Mouse (Mus musculus): ENCODE data around the gene Cdc42se1. TPM values are rescaled to one million over a fixed set of nuclear protein-coding genes. Genes with fewer than 3 reads are reported as not detected.

Gene Cdc42se1
- polyA plus RNA-seq, 1 experiment from 2014 or later: 91.1 TPM

GRCm38 (mm10) chr3:95267855-95268254, 39.3 kb downstream of the Cdc42se1 start:
- H3K27me3 ChIP-seq (replicated peaks; ENCODE audit: low read depth, poor library complexity, severe bottlenecking): no peaks in the 10 kb centered on the region
- peaks cover 65% of the 10 kb centered on the region for H3K36me3 ChIP-seq (replicated peaks)
- H3K9me3 ChIP-seq: no peaks in the 10 kb centered on the region
- no peak overlapping the region for H3K27ac ChIP-seq (replicated peaks)
- DNase-seq (ENCODE audit: low spot score): no peak
- H3K4me3 ChIP-seq: no peak overlapping the region
- H3K4me1 ChIP-seq: peaks cover 6% of the 10 kb centered on the region

DNA sequence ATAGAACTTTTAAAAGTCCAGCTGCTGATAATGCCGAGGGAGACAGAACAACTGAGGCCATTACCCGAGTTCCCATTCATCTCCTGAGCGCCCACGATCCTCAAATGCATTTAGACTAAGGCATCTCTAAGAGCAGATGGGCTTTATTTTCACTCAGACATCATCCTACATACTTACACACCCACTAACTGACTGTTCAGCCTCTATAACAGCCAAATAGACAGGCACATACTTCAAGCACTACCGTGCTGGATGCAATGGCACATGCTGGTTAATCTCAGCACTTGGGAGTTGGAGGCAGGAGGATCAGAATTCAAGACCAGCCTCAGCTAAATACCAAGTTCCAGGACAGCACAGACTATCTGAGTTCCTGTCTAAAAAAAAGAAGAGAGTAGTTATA, 41.3 kb downstream of the Cdc42se1 start:
- Histone ChIP-seq H3K4me3 (no peak overlapping the region), H3K9me3 (no peaks in the 10 kb centered on the region), H3K27me3 (replicated peaks; ENCODE audit: low read depth, poor library complexity, severe bottlenecking) (no peaks in the 10 kb centered on the region), H3K27ac (replicated peaks) (no peak overlapping the region), H3K36me3 (replicated peaks) (peaks cover 52% of the 10 kb centered on the region), H3K4me1 (no peaks in the 10 kb centered on the region)
- DNase-seq (ENCODE audit: low spot score): no peak
- WGBS: 93% methylated on average over 5 of the region's 5 CpGs

- DNase-seq (ENCODE audit: low spot score): no peak
- peaks cover 50% of the 10 kb centered on the region for H3K36me3 ChIP-seq (replicated peaks)
- H3K27ac ChIP-seq (replicated peaks): no peak overlapping the region
- no peaks in the 10 kb centered on the region for H3K4me1 ChIP-seq
- H3K9me3 ChIP-seq: no peaks in the 10 kb centered on the region
- no peaks in the 10 kb centered on the region for H3K27me3 ChIP-seq (replicated peaks; ENCODE audit: low read depth, poor library complexity, severe bottlenecking)
- no peak overlapping the region for H3K4me3 ChIP-seq
- 86% methylated on average over 12 of the region's 12 CpGs for WGBS
Observed at GRCm38 (mm10) chr3:95270766-95271364, 42.3 kb downstream of the Cdc42se1 start.

DNA sequence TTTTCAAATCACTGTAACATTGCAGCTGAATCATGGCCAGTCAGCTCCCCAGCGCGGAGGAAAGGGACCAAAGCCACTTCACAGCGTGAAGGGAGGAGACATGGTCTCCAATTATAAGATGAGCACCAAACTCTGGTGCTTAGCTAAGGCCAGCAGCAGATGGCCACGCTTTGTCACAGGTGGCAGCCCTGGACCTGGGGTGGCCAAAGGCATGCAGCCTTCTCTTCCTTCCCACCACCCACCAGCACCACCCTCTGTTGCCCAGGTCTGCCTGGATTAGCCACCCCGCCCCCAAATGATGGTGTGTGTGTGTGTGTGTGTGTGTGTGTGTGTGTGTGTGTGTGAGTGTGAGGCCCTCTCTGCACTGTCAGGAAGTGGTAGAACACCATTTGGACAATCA, 44.9 kb downstream of the Cdc42se1 start:
- no peaks in the 10 kb centered on the region for H3K4me1 ChIP-seq
- peaks cover 25% of the 10 kb centered on the region for H3K36me3 ChIP-seq (replicated peaks)
- no peaks in the 10 kb centered on the region for H3K9me3 ChIP-seq
- no peak overlapping the region for H3K4me3 ChIP-seq
- H3K27me3 ChIP-seq (replicated peaks; ENCODE audit: low read depth, poor library complexity, severe bottlenecking): no peaks in the 10 kb centered on the region
- DNase-seq (ENCODE audit: low spot score): no peak
- H3K27ac ChIP-seq (replicated peaks): no peak overlapping the region
- WGBS: 90% methylated on average over 5 of the region's 5 CpGs

GRCm38 (mm10) chr3:95274453-95274852, 45.9 kb downstream of the Cdc42se1 start:
- Histone ChIP-seq H3K27ac (replicated peaks) (no peak overlapping the region), H3K27me3 (replicated peaks; ENCODE audit: low read depth, poor library complexity, severe bottlenecking) (no peaks in the 10 kb centered on the region), H3K36me3 (replicated peaks) (peaks cover 18% of the 10 kb centered on the region), H3K4me3 (no peak overlapping the region), H3K4me1 (no peaks in the 10 kb centered on the region), H3K9me3 (no peaks in the 10 kb centered on the region)
- WGBS: 93% methylated on average over 4 of the region's 4 CpGs
- no peak for DNase-seq (ENCODE audit: low spot score)

GRCm38 (mm10) chr3:95275161-95275560, 46.6 kb downstream of the Cdc42se1 start:
- Histone ChIP-seq H3K4me3 (no peak overlapping the region), H3K9me3 (no peaks in the 10 kb centered on the region), H3K4me1 (no peaks in the 10 kb centered on the region), H3K36me3 (replicated peaks) (peaks cover 14% of the 10 kb centered on the region), H3K27ac (replicated peaks) (no peak overlapping the region), H3K27me3 (replicated peaks; ENCODE audit: low read depth, poor library complexity, severe bottlenecking) (no peaks in the 10 kb centered on the region)
- no peak for DNase-seq (ENCODE audit: low spot score)
- WGBS: 82% methylated on average over 6 of the region's 6 CpGs

- 73% methylated on average over 5 of the region's 5 CpGs for WGBS
Observed at GRCm38 (mm10) chr3:95276428-95276934, 47.9 kb downstream of the Cdc42se1 start.

DNA sequence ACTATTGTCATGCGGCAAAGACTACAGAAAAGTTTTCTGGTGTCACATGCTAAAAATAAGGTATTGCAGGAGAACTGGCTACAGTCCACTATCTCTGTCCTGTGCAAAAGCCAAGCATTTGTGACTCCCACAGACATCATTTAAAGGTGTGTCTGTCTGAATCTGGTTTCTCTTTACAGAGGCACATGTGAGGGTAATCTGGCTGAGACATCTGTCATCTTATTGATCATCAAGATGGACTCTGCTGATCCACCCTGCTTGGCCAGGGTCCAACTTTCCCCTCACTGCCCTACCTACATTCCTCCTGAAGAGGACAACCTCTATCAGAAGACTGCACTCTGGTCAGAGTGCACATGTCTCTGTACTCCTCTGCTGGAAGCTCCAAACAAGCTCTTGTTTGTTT, 48.6 kb downstream of the Cdc42se1 start:
- no peak for DNase-seq (ENCODE audit: low spot score)
- peaks cover 10% of the 10 kb centered on the region for H3K4me1 ChIP-seq
- 93% methylated on average over 1 of the region's 1 CpGs for WGBS

More at GRCm38 (mm10) chr3:95276428-95276934, 47.9 kb downstream of the Cdc42se1 start:
- no peak overlapping the region for H3K4me3 ChIP-seq
- no peaks in the 10 kb centered on the region for H3K9me3 ChIP-seq
- H3K27me3 ChIP-seq (replicated peaks; ENCODE audit: low read depth, poor library complexity, severe bottlenecking): no peaks in the 10 kb centered on the region
- peaks cover 9% of the 10 kb centered on the region for H3K4me1 ChIP-seq
- DNase-seq (ENCODE audit: low spot score): no peak
- H3K27ac ChIP-seq (replicated peaks): no peak overlapping the region
- peaks cover 14% of the 10 kb centered on the region for H3K36me3 ChIP-seq (replicated peaks)

DNA sequence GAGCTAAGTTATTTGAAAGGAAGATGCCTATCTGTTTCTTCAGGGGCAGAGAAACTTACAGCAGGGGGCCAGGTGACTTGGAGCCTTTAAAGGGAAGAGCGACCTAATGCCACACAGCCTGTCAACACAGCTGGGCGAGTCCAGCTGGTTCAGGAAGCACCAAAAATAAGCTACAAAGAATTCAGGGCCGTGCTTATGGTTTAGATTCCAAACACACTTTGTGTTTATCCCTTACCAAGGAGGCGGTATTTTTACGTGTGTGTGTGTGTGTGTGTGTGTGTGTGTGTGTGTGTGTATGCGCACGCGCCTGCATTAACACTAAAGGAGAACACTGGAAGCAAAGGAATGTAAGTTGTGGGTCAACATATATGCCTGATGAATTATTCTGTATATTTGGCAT, 52.2 kb downstream of the Cdc42se1 start:
- Histone ChIP-seq H3K27me3 (replicated peaks; ENCODE audit: low read depth, poor library complexity, severe bottlenecking) (no peaks in the 10 kb centered on the region), H3K4me3 (peak overlapping the region; percentile 80), H3K4me1 (peaks cover 30% of the 10 kb centered on the region), H3K27ac (replicated peaks) (peak overlapping the region; percentile 96), H3K36me3 (replicated peaks) (peaks cover 3% of the 10 kb centered on the region; the same call in 1 of the 2 replicates), H3K9me3 (no peaks in the 10 kb centered on the region)
- DNase-seq (ENCODE audit: low spot score): peak; percentile 32
- WGBS: 28% methylated on average over 8 of the region's 8 CpGs

More for the DNA sequence above, 48.6 kb downstream of the Cdc42se1 start:
- peaks cover 14% of the 10 kb centered on the region for H3K36me3 ChIP-seq (replicated peaks)
- no peak overlapping the region for H3K4me3 ChIP-seq
- no peak overlapping the region for H3K27ac ChIP-seq (replicated peaks)
- H3K27me3 ChIP-seq (replicated peaks; ENCODE audit: low read depth, poor library complexity, severe bottlenecking): no peaks in the 10 kb centered on the region
- H3K9me3 ChIP-seq: no peaks in the 10 kb centered on the region

GRCm38 (mm10) chr3:95281216-95282126, 52.9 kb downstream of the Cdc42se1 start, which contains the start of the genes Mindy1 and Prune1:
Gene Mindy1, plus strand, starts transcription at chr3:95281345.
Gene Prune1, minus strand, starts transcription at chr3:95282076.
- WGBS: under 1% methylated on average over 53 of the region's 53 CpGs

GRCm38 (mm10) chr3:95282381-95282864, 53.9 kb downstream of the Cdc42se1 start:
- Histone ChIP-seq H3K27ac (replicated peaks) (peak overlapping the region; percentile 96), H3K9me3 (no peaks in the 10 kb centered on the region), H3K27me3 (replicated peaks; ENCODE audit: low read depth, poor library complexity, severe bottlenecking) (no peaks in the 10 kb centered on the region), H3K4me1 (peaks cover 33% of the 10 kb centered on the region), H3K36me3 (replicated peaks) (peaks cover 5% of the 10 kb centered on the region), H3K4me3 (peak overlapping the region; percentile 80)
- under 1% methylated on average over 11 of the region's 11 CpGs for WGBS
- no peak for DNase-seq (ENCODE audit: low spot score)

More at GRCm38 (mm10) chr3:95281216-95282126, 52.9 kb downstream of the Cdc42se1 start, which contains the start of the genes Mindy1 and Prune1:
- H3K4me3 ChIP-seq: peak within 1 kb of the TSS; percentile 80
- H3K27me3 ChIP-seq (replicated peaks; ENCODE audit: low read depth, poor library complexity, severe bottlenecking): no peaks in the 10 kb centered on the region
- H3K27ac ChIP-seq (replicated peaks): peak within 1 kb of the TSS; percentile 96
- peaks cover 3% of the 10 kb centered on the region; the same call in 1 of the 2 replicates for H3K36me3 ChIP-seq (replicated peaks)
- no peaks in the 10 kb centered on the region for H3K9me3 ChIP-seq
- DNase-seq (ENCODE audit: low spot score): peak; percentile 98
- peaks cover 33% of the 10 kb centered on the region for H3K4me1 ChIP-seq

GRCm38 (mm10) chr3:95282865-95283588, 54.5 kb downstream of the Cdc42se1 start:
- Histone ChIP-seq H3K4me3 (peak overlapping the region; percentile 80), H3K27ac (replicated peaks) (peak overlapping the region; percentile 96), H3K9me3 (no peaks in the 10 kb centered on the region), H3K27me3 (replicated peaks; ENCODE audit: low read depth, poor library complexity, severe bottlenecking) (no peaks in the 10 kb centered on the region), H3K36me3 (replicated peaks) (peaks cover 11% of the 10 kb centered on the region), H3K4me1 (peaks cover 33% of the 10 kb centered on the region)
- under 1% methylated on average over 51 of the region's 51 CpGs for WGBS
- DNase-seq (ENCODE audit: low spot score): peak; percentile 88

Measured in embryonic facial prominence, embryonic 10.5 days (tissue).